Mouse (Mus musculus): ENCODE measurements around the gene Ctsk. TPM values are rescaled to one million over a fixed set of nuclear protein-coding genes. Genes with fewer than 3 reads are reported as not detected.

Ctsk gene
- polyA plus RNA-seq, 1 experiment = 0.11 TPM

DNA sequence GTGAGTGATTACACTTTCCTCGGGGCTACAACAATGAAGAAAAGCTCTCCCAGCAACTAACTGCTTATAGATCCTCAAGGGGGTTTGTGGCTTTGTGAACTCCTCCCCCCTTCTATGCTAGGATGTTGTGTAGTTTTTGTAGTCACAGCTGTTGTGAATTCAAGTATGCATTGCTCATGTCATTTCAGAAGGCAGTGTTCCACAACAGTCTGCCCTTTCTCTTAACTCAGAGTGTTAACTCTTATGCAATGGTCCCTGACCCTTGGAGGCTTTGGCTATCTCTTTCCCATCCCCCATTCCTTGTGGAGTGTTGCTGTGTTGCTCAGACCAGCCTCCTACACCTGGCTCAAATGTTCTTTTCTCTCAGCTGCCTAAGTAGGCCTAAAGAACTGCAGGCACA lies 39.7 kb upstream of the Ctsk start:
- TF ChIP-seq POLR2AphosphoS2 (IDR thresholded peaks at IDR 0.05; ENCODE audit: insufficient read length, low read depth) = no peak
- 0 out of 2 replicates have a peak, but pooled peaks have one; percentile 24 for TF ChIP-seq CEBPB (IDR thresholded peaks at IDR 0.05; ENCODE audit: insufficient read depth, poor library complexity, severe bottlenecking)
- Histone ChIP-seq H3ac (ENCODE audit: control insufficient read depth, insufficient read length) (no peak overlapping the region), H3K4me2 (ENCODE audit: low read depth) (no peak overlapping the region), H3K36me3 (ENCODE audit: control insufficient read depth, insufficient read depth) (peaks cover 40% of the 10 kb centered on the region), H3K4me3 (no peak overlapping the region), H3K27me3 (ENCODE audit: control insufficient read depth, insufficient read depth, insufficient read length) (no peaks in the 10 kb centered on the region), H3K79me2 (ENCODE audit: control insufficient read depth, insufficient read depth) (no peaks in the 10 kb centered on the region)

DNA sequence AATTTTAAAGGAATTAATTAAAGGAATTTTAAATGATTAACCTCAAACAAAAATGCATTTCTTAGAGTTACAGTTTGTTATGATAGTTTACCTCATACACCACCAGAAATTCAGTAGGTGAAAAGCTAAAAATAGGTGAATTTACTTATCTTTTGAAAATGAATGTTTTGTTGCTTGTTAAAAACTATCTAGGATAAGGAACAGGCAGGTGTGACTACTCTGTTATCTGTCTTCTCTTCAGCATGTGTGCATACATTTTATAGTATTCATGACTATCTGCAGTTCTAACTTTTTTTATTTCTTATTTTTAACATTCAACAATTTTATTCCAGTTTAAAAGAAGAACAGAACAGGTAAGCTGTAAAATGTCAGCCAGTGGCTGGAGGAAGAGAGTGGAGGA lies 35.2 kb upstream of the Ctsk start:
- no peak for TF ChIP-seq E2F4 (IDR thresholded peaks at IDR 0.05; ENCODE audit: insufficient read depth)
- no peak for TF ChIP-seq USF1 (IDR thresholded peaks at IDR 0.05; ENCODE audit: low read depth)
- TF ChIP-seq MYOD1 (IDR thresholded peaks at IDR 0.05; ENCODE audit: control insufficient read depth in 1 of 3, insufficient read length in 2 of 3, low read depth in 2 of 3) = no peak
- no peak for TF ChIP-seq CEBPB (IDR thresholded peaks at IDR 0.05; ENCODE audit: insufficient read depth, poor library complexity, severe bottlenecking)
- TF ChIP-seq TCF12 (IDR thresholded peaks at IDR 0.05; ENCODE audit: insufficient read depth, poor library complexity, severe bottlenecking) = no peak
- H3K79me2 ChIP-seq (ENCODE audit: control insufficient read depth, insufficient read depth) = no peaks in the 10 kb centered on the region
- no peak overlapping the region for H3ac ChIP-seq (ENCODE audit: control insufficient read depth, insufficient read length)
- H3K27me3 ChIP-seq (ENCODE audit: control insufficient read depth, insufficient read depth, insufficient read length) = no peaks in the 10 kb centered on the region
- no peak overlapping the region for H3K4me3 ChIP-seq
- no peak overlapping the region for H3K4me2 ChIP-seq (ENCODE audit: low read depth)
- peaks cover 41% of the 10 kb centered on the region for H3K36me3 ChIP-seq (ENCODE audit: control insufficient read depth, insufficient read depth)

DNA sequence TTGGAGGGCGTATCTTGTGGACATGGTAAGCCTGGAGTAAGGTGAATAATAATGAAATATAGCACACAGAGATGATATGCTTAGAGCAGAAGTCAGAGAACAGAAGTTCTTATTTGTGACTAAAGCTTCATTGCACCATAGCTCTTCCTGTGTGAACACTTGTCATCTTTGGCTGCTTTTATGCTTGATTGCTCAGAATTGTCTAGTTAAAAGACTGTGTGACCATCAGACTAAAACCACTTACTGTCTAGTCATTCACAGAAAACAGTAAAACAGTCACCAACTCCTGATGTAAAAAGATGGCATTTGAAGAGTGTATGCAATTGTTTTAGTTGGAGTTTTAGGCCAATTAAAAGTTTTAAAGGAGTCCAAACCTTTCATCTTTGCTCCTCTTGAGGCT lies 20.1 kb upstream of the Ctsk start:
- no peak overlapping the region for H3K4me3 ChIP-seq
- no peak overlapping the region for H3ac ChIP-seq (ENCODE audit: control insufficient read depth, insufficient read length)
- peaks cover 71% of the 10 kb centered on the region for H3K36me3 ChIP-seq (ENCODE audit: control insufficient read depth, insufficient read depth)
- TF ChIP-seq E2F4 (IDR thresholded peaks at IDR 0.05; ENCODE audit: insufficient read depth) (no peak), TCF12 (IDR thresholded peaks at IDR 0.05; ENCODE audit: insufficient read depth, poor library complexity, severe bottlenecking) (no peak), USF1 (IDR thresholded peaks at IDR 0.05; ENCODE audit: low read depth) (no peak), TCF3 (IDR thresholded peaks at IDR 0.05; ENCODE audit: insufficient read length, low read depth) (no peak), REST (IDR thresholded peaks at IDR 0.05; ENCODE audit: insufficient read depth, insufficient read length) (no peak), CEBPB (IDR thresholded peaks at IDR 0.05; ENCODE audit: insufficient read depth, poor library complexity, severe bottlenecking) (no peak)
- no peaks in the 10 kb centered on the region for H3K27me3 ChIP-seq (ENCODE audit: control insufficient read depth, insufficient read depth, insufficient read length)
- no peak overlapping the region for H3K4me2 ChIP-seq (ENCODE audit: low read depth)
- no peaks in the 10 kb centered on the region for H3K79me2 ChIP-seq (ENCODE audit: control insufficient read depth, insufficient read depth)

DNA sequence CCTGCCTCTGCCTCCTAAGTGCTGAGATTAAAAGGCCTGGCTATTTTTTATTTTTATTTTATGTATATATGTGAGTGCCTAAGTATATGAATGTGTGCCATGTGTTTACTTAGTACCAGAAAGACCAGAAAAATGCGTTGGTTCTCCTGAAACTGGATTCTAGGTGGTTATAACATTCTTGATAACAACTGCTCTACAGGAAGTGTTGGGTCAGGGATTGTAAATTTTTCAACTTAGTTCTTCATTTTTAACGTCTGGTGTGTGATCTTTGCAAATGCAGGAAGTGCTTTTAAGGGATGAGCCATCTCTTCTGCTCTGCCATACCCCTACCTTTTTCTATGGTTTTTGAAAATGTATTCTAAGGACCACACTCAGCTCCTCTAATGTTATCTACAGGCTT lies 12.6 kb upstream of the Ctsk start:
- TF ChIP-seq SRF (IDR thresholded peaks at IDR 0.05; ENCODE audit: control insufficient read depth, insufficient read length, low read depth) (no peak), REST (IDR thresholded peaks at IDR 0.05; ENCODE audit: insufficient read depth, insufficient read length) (no peak), USF1 (IDR thresholded peaks at IDR 0.05; ENCODE audit: low read depth) (no peak), CEBPB (IDR thresholded peaks at IDR 0.05; ENCODE audit: insufficient read depth, poor library complexity, severe bottlenecking) (no peak), TCF12 (IDR thresholded peaks at IDR 0.05; ENCODE audit: insufficient read depth, poor library complexity, severe bottlenecking) (no peak), MAX (IDR thresholded peaks at IDR 0.05; ENCODE audit: low read depth) (no peak), TCF3 (IDR thresholded peaks at IDR 0.05; ENCODE audit: insufficient read length, low read depth) (no peak), MYOD1 (IDR thresholded peaks at IDR 0.05; ENCODE audit: control insufficient read depth in 1 of 3, insufficient read length in 2 of 3, low read depth in 2 of 3) (no peak), POLR2A (IDR thresholded peaks at IDR 0.05; ENCODE audit: insufficient read length, low read depth) (no peak), E2F4 (IDR thresholded peaks at IDR 0.05; ENCODE audit: insufficient read depth) (no peak), POLR2AphosphoS2 (IDR thresholded peaks at IDR 0.05; ENCODE audit: insufficient read length, low read depth) (no peak), MYOG (IDR thresholded peaks at IDR 0.05; ENCODE audit: control insufficient read depth in 1 of 3, insufficient read depth in 1 of 3, insufficient read length in 2 of 3, low read depth in 2 of 3) (no peak)
- Histone ChIP-seq H3K27me3 (ENCODE audit: control insufficient read depth, insufficient read depth, insufficient read length) (no peaks in the 10 kb centered on the region), H3K4me2 (ENCODE audit: low read depth) (no peak overlapping the region), H3K79me2 (ENCODE audit: control insufficient read depth, insufficient read depth) (no peaks in the 10 kb centered on the region), H3ac (ENCODE audit: control insufficient read depth, insufficient read length) (no peak overlapping the region), H3K4me3 (no peak overlapping the region), H3K36me3 (ENCODE audit: control insufficient read depth, insufficient read depth) (peaks cover 58% of the 10 kb centered on the region)

DNA sequence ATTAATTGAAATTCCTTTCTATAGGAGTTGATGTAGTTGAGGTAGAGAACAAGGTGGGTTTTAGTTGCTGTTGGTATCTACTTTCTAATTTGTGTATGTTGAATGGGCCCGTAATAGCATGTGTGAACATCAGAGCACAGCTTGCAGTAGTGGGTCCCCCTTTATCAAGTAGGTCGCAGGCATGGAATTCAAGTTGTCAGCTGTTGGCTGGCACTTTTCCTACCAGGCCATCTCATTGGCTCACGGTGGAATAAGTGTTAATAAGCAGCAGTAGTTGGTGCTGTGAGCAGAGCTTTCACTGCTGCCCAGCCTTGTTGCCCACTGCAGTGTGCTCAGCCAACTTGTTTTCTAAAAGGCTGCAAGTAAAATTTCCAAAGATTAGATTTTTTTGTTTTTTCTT lies 10.4 kb upstream of the Ctsk start:
- Histone ChIP-seq H3K4me2 (ENCODE audit: low read depth) (no peak overlapping the region), H3K79me2 (ENCODE audit: control insufficient read depth, insufficient read depth) (no peaks in the 10 kb centered on the region), H3K4me3 (no peak overlapping the region), H3ac (ENCODE audit: control insufficient read depth, insufficient read length) (no peak overlapping the region), H3K27me3 (ENCODE audit: control insufficient read depth, insufficient read depth, insufficient read length) (no peaks in the 10 kb centered on the region), H3K36me3 (ENCODE audit: control insufficient read depth, insufficient read depth) (peaks cover 71% of the 10 kb centered on the region)
- TF ChIP-seq USF1 (IDR thresholded peaks at IDR 0.05; ENCODE audit: low read depth) (no peak), CEBPB (IDR thresholded peaks at IDR 0.05; ENCODE audit: insufficient read depth, poor library complexity, severe bottlenecking) (no peak), POLR2A (IDR thresholded peaks at IDR 0.05; ENCODE audit: insufficient read length, low read depth) (no peak), MYOG (IDR thresholded peaks at IDR 0.05; ENCODE audit: control insufficient read depth in 1 of 3, insufficient read depth in 1 of 3, insufficient read length in 2 of 3, low read depth in 2 of 3) (no peak), MYOD1 (IDR thresholded peaks at IDR 0.05; ENCODE audit: control insufficient read depth in 1 of 3, insufficient read length in 2 of 3, low read depth in 2 of 3) (no peak), MAX (IDR thresholded peaks at IDR 0.05; ENCODE audit: low read depth) (no peak), SRF (IDR thresholded peaks at IDR 0.05; ENCODE audit: control insufficient read depth, insufficient read length, low read depth) (no peak), REST (IDR thresholded peaks at IDR 0.05; ENCODE audit: insufficient read depth, insufficient read length) (no peak), POLR2AphosphoS2 (IDR thresholded peaks at IDR 0.05; ENCODE audit: insufficient read length, low read depth) (no peak), TCF12 (IDR thresholded peaks at IDR 0.05; ENCODE audit: insufficient read depth, poor library complexity, severe bottlenecking) (no peak), TCF3 (IDR thresholded peaks at IDR 0.05; ENCODE audit: insufficient read length, low read depth) (no peak), E2F4 (IDR thresholded peaks at IDR 0.05; ENCODE audit: insufficient read depth) (no peak)
